Mouse (Mus musculus): ENCODE data around the gene Rbfox1. TPM values are rescaled to one million over a fixed set of nuclear protein-coding genes. Genes with fewer than 3 reads are reported as not detected.

Rbfox1 gene
- polyA plus RNA-seq, 1 experiment: 0.14 TPM

DNA sequence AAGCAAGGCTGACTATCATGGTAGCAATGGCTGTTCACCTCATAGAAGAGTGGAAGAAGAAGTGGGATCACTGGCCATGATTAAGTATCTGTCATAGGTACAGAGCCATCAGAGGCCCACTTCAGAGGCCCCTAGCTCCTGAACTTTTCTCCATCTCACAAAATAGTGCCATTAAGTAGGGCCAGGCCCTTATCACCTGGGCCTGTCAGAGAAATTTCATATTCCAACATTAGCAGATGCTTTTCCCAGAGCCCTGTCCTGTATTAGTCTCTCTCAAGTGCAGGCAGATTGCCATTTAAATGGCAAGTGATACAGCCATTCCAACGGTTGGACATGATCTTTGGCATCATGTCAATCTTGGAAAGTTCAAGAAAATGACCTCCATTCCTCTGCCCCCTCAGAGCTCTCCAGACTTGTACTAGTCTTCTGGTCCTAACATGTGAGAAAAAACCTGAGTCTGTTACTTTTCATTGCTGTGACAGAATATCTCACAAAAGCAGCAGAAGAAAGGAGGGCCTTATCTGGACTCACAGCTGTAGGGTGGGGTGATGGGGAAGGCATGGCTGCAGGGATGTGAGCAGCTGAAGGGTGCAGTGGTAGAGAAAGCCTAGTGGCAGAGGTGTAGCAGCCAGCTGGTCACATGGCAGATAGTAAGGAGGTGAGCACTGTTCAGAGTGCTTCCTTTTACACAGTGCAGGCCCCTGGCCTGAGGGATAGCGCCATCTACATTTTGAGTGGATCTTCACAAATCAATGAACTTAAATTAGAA is 210.6 kb downstream of the Rbfox1 start:
- no peak for DNase-seq (ENCODE audit: low spot score)

DNA sequence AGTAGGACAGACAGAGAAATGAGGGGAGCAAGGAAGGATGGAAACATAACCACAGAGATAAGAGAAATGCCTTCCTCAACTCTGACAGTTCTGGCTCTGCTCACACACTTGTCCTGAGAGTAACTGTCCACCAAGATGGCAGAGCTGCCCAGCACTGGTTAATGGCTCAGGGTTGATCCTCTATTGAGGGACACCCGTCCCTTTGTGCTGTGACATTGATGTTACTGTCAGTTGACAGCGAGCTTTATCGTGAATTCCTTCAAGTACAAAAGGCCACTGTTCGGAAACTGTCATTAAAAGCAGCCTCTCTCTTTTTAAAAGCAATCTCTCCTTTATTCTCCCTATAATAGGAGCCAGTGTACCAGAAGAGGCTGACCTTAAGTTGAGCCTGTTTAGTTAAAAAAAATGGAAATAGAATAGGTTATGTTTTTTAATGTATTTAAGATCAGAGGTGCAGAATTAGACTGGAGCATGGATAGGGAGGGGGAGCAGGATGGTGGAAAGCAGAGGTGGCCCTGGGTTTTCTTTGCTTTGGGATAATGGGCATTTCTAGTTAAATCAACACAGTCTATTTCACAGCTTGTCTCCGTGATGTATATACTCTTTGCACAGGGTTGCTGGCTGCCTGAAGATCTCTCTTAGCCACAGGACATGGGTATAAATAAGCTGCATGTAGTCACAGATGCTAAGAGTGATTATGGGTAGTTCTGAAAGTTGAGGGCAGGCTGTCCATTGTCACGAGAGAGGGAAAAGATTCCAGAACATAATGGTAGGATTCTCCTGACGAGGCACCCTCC is 212.3 kb downstream of the Rbfox1 start:
- no peak for DNase-seq (ENCODE audit: low spot score)

DNA sequence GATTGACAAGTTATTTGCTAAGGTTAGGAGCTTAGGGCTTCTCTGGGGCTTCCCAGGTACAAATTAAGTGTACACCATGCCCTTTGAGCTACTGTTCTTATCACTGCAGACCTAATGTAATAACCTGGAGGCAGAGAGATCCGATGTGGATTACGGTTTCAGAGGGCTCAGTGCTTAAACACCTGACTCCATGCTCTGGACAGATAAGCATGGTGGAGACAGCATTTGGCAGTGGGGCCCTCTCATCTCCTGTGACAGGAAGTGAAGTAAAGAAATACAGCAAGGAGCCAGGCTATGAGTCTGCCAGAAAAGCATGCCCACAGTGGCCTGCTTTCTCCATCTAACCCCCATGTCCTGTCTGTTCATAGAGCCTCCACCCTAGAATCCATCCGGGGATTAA is 213.0 kb downstream of the Rbfox1 start:
- no peak for DNase-seq (ENCODE audit: low spot score)

DNA sequence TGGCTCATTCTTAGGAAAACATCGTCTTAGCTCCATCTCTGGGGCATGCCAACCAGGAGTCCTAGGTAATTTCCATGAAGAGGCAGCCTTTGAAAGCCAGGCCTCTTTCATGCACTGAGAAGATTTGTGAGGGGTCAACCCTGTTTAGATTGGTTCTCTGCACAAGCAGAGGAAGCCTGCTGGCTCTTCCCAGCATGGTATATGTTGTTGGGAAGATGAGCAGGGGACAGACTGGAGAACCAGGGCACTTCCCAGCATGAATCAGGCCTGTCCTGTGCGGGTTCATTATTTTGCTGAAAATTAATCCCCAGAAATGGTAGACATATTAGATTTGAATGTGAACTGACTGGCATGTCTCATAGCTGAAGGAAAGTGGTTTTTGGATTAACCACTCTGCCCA is 214.4 kb downstream of the Rbfox1 start:
- DNase-seq (ENCODE audit: low spot score): no peak

DNA sequence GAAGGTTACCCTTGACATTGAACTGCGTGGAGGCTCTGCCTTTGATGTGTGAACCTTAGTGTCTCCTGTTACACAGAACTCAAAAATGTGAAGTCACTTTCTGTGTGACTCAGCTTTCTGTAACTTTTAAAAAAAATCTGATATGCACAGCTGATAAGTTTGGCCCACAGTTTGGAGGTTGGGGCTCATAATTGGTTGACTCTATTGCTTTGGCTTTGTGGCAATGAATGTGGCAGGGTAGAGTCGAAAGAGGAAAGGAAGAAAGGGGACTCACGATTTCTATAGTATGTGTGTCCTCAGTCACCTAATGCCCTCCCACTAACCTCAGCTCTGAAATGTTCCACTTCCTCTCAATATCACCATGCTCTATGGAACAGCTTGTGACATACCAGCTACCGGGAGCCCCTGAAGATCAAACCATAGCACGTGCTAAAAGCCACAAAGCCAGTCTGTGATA is 215.3 kb downstream of the Rbfox1 start:
- DNase-seq (ENCODE audit: low spot score): no peak

DNA sequence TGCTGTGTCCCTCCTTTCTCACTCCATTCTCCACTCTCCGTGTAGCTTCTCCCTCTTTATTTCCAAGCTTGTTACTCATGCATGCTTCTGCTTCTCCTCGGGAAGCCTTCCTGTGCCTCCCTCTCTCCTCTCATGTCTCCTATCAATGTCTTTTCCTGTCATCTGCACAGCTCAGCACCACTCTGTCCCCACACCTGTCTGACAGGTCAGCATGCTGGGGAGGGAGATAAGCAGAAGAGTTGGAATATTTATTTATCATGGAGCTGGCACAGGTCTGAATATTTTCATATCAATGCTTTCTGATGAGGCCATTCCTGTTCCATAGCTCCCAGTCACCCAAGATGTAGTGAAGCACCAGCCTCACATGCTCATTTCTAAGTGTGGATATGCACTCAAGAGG is 218.6 kb downstream of the Rbfox1 start:
- DNase-seq (ENCODE audit: low spot score): no peak

DNA sequence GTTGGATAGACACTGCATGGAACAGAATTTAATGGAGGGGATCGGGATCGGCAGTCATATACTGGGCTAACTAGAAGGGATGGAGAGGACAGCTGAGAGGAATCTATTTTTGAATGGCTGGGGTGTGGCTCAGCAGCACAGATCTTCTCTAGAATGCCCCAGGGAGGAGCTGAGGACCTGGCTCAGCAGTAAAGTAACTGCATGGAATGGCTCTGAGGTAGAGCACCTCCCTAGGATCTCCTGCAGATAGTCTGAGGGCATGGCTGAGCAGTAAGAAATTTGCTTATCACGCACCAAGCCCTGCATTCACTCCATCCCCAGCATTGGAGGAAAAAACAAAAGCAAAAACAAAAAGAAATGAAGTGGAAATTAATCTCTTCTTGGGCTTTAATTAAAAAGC is 225.0 kb downstream of the Rbfox1 start:
- no peak for DNase-seq (ENCODE audit: low spot score)

DNA sequence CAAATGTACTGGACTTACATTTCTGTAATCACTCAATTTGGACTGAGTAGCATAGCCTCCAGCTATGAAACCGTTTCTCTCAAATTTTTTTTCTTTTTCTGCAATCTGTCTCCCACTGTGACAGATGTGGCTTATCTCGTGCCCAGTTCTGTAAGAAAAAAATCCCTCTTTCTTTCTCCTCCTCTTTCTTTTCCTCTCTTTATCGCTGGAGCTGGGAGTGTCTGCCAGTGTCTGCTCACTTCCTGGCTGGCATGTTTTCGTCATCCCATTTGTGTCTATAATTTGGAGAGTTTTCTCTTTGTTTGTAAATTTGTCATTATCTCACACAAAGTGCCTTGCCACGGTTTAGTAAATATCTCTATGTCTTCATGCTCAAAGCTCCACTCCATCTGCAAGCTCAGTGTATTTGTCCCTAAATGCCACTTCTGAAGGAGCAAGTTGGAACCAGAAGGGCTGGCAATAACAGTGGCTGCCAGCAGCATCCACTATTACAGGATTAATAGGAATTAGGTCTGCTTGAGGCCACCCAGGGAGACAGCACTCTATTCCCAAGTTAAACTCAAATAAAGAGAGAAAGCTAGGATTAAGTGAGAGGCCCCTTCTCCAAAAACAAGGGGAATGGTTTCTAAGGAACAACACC is 228.8 kb downstream of the Rbfox1 start:
- DNase-seq (ENCODE audit: low spot score): no peak

DNA sequence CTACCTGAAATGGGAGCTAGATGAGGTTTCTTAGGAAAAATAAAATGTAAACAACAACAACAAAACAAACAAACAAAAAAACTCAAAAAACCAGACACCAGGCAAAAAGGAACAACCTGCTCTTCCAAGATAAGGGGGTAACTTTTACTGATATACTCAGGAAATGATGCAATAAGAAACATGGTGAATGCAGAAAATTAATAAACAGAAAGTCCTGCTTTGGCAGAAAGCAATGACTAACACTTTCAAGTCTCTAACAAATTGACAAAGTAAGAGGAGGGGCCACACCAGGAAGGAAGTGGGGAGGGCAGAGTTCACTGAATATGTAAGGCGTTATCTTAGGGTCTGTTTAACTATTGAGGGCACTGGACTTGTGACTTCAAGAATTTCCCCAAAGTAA is 234.3 kb downstream of the Rbfox1 start:
- DNase-seq (ENCODE audit: low spot score): no peak

DNA sequence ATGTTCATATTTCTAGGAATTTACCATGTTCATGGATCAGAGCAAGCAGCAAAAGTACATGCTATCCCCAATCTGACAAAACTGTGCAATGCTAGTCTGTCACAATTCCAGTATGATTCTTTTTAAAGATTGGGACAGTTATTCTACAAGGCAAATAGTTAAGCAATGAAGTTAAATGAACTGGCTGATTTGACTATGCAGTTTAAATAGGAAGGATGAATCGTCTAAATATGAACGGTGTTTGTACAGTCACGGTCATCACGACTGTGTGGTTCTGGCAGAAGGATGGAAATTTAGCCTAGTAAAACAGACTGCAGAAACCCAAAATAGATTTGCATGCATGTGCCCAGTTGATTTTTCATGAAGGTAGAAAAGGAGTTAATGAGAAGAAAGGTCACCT is 236.1 kb downstream of the Rbfox1 start:
- no peak for DNase-seq (ENCODE audit: low spot score)

DNA sequence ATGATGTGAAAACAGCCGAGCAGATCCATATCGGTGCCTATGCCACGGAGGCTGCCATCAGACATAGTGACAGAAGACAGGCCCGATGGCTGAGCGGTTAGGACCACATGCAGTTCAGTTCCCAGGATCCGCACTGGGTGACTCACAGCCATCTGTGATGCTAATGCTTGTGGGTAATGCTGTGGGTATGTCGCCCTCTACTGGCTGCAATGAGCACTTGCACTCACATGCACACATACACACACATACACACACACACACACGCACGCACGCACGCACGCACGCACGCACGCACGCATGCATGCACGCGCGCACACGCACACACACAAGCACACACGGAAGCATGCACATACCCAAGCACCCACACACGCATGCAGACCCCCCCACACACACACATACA is 237.7 kb downstream of the Rbfox1 start:
- DNase-seq (ENCODE audit: low spot score): no peak

DNA sequence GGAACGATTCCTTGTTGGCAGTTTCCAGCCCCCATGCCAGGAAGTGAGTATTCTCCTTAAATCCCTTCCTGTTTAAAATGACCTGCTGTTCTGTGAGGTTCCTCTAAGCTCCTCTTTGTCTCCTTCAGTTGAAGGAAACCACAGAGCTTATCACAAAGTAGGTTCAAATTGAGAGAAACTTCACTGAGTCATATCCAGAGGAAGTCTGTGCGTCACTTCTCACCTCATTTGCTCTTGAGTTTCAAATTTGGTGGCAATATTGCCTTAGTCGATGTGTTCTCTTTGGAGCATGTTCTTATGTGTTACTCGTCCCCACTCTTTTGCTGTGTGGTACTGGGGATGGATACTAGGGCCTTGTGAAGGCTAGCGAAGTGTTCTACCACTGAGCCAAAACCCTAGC is 243.2 kb downstream of the Rbfox1 start:
- no peak for DNase-seq (ENCODE audit: low spot score)

DNA sequence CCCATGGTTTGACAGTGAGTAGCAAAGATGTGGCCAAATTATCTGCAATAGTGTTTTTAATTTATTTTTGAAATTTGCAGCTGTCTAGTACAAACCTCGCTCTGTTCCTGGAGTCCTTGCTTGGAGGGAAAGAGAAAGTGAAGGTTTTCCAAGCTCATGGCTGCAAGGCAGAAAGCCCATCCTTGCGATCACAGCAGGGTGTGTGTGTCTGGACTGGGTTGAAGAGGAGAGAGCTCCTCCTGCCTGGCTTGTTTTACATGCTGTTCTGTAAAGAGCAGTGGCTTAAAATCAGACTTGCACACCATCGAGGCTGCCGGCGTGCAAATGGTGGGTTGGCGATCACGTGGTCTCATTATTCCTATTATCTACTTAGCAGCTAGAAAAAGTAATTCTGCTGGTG is 249.9 kb downstream of the Rbfox1 start:
- DNase-seq (ENCODE audit: low spot score): no peak

DNA sequence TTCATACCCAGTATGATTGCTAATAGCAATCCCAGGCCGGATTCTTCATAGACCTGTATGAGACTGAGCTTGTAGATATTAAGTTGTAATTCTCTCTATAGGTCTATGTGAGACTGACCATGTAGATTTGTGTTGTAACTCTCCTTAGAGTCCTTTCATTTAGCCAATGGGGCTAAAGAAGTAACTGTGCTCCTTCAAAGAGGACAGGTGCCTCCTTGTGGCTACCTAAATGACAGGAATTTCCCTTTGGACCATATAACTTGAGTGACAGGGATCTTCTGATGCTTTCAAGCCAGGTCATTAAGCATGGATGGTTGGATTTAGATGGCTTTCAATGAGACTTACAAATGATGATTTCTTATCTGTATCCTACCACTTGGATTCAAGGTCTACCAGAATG is 254.3 kb downstream of the Rbfox1 start:
- DNase-seq (ENCODE audit: low spot score): no peak

DNA sequence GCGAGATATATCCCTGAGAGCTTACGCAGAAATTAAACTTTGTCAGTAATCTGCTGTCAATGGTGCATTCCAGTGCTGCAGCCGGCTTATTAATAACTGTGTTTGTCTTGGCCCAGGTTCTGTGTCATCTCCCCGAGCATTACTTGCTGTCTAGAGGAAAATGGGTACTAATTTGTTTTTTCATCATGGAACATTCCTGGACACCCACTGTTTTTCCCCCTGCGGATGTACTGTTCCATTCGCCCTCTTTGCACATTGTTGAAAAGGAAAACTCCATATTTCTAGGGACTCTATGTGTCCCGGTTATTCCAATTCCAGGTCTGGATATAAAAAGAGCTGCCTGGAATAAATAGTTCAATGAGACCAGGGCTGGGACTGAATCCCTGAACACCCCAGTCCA is 262.8 kb downstream of the Rbfox1 start:
- DNase-seq (ENCODE audit: low spot score): no peak

DNA sequence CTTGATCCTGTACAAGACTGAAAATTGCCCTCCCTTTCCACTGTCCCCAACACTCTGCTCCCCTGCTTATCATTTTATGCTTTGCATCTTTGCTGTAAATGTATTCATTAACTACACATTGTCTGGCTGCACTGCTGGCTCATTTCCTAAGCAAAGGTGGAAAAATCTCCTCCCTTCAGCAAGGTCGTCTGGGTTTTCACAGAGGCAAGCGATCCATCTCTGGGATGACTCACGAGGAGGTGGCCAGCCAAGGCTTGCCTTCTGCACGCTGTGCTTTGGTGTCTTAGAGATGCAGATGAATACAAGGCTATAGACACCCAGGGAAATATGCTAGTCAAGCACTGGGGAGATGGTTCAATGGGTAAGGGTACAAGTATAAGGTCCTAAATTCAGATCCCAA is 264.2 kb downstream of the Rbfox1 start:
- DNase-seq (ENCODE audit: low spot score): no peak

DNA sequence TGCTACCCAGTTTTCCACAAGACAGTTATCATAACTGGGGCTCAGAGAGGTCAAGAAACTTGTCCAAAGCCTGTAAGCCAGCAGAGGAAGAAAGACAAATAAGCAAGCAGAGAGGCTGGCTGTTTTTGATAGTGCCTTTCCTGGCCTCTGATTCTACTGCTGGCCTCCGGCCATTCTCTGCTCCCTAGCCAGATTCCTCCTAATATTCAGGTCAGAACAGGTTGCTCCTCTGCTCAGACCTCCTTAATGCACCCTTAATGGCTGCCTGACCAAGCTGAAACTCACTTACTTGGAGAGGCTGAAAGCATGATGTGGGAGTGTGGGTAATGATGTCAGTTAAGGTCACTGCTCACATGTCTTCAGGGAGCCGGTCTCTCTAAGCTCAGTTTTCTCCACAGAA is 270.4 kb downstream of the Rbfox1 start:
- no peak for DNase-seq (ENCODE audit: low spot score)

DNA sequence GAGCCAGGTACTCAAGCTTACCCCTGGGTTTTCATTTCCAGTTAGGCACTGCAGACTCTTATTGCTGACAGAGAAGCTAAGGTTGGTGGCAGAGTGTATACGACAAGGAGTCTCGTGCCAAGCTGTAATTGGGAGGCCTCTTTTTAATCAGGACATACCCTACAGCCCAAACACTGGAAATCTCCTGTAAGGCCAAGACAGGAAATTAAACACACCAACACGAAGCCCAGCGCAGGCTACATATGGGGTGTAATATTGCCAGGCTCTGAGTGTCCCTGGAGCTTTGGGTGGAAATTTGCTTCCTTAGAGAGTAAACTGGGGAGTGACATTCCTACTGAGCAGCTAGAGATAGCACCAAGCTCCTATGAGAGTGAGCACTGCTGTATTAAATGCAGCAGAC is 279.3 kb downstream of the Rbfox1 start:
- DNase-seq (ENCODE audit: low spot score): no peak

DNA sequence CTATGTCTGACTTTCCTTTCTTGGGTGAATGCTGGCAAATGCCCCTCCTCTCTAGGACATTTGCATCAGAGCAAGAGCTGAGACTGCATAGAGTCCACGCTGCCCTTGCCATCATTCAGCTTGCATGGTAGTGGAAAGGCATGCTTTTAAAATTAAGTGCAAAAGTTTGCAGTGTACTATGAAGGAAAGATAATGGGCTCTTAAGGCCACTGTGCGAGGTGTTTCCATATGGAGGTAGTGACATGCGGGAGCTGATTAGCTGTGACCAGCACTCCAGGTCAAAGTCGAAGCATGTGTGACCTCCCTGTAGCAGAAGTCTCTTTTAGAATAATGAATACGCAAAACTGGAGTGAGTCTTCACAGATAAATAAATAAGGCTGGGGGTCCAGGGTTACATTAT is 284.2 kb downstream of the Rbfox1 start:
- DNase-seq (ENCODE audit: low spot score): no peak

DNA sequence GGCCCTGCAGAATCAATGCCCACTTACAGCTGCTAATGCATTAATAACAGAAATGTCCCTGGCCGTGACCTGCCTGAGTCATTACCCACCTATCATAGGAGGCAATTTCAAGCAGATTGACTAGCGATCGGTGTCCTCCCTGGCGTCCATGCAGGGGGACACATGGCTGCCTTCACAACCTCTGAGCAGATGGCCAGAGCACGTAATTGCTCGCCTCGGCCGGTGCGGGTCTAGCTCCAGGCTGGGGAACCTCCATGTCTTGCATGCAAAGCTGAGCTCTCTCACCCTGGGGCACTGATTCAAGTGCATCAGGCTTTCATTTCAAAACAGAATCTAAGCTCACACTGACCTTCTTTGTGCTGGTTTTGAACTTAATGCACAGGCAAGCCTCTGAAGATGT is 295.7 kb downstream of the Rbfox1 start:
- DNase-seq (ENCODE audit: low spot score): no peak

DNA sequence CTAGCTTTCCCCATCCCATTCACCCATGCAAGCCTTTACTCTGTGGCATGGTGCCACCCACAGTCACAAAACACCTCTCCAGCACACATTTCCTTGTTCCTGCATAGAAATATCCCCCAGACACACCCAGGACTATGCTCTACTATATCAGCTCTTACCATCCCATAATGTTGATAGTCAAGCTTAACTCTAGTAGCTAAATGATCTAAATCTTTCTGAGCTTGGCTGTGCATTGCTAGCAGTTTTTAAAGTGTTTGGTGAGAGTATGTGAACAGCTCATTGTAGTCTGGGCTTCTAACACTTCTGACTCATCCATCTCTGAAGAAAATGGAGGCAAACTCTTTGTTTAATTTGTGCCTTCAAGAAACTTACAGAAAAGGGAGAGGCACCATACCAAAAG is 297.2 kb downstream of the Rbfox1 start:
- DNase-seq (ENCODE audit: low spot score): no peak

DNA sequence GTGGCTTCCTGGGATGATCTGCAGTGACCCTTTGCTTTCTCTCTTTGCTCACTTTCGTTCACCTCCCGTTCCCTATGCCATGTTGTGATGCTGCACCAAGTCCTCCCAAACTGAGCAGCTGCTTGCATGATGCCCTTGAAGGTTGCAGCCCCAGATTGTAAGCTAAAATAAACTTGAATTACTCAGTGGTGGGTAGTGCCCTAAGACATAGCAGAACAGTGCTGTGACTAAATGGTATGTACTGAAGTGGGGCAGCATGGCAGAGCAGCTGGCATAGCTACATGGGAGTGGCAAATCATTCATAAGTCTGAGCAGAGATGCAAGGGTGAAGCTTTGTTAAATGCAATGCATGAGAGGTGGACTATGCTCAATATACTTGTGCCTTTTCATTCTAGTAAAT is 307.2 kb downstream of the Rbfox1 start:
- no peak for DNase-seq (ENCODE audit: low spot score)

DNA sequence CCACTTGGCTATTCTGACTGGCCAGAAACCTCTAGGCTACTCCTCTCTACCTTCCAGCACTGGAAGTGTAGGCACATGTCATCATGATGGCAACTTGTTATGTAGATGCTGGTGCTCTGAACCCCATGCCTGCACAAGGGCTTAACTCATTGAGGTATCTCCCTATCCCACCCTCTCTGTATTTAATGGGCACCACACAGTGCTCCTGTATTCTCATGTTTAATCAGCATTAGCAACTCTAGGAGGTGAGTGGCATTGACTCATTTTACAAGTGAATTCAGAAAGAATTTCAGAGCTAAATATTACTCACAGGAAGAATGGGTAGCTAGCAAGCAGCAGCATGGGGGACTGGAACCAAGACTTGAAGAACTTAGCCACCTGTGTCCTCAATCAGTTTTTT is 321.3 kb downstream of the Rbfox1 start:
- no peak for DNase-seq (ENCODE audit: low spot score)

Data from urinary bladder, adult 2 months (tissue).